Mouse (Mus musculus): ENCODE data around the gene Gm21616.
"Not testable (repeated sequence)": the region's sequence is repeated elsewhere in the genome, so short reads cannot be mapped to it uniquely, and the experiment has no call there.

Gene Gm21616

DNA sequence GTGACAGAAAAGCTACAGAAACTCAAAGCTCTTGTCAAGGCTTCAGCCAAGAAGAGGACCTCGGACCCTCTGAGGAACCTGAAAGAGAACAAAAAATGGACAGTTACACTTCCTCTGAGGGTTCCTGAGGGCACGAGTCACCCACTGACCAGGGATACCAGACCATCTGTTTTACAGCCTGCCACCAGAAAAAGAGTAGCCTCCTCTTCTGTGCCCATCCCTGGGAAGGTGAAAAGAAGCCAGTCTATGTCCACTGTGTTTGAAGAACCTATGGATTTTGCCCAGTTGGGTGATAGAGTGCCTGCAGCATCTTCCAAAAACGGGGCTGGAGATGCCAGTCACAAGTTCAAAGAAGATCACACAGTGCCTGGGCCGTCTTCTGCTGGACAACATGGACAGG, at the start of gene Gm21616:
Gene Gm21616, plus strand, starts transcription at position 301 of the 400 bp plus-strand sequence.
- not testable (repeated sequence) for DNase-seq (ENCODE audit: low read depth, low spot score)
